Mouse (Mus musculus) adipocyte (in vitro differentiated cells): ENCODE data around the gene Arhgdia.

ENCODE experiments used
- DNase-seq: peaks from one replicate; pipeline ENCODE4 v3.0.0-alpha.2; 2016; ENCODE audit warnings: low spot score

Arhgdia gene

DNA sequence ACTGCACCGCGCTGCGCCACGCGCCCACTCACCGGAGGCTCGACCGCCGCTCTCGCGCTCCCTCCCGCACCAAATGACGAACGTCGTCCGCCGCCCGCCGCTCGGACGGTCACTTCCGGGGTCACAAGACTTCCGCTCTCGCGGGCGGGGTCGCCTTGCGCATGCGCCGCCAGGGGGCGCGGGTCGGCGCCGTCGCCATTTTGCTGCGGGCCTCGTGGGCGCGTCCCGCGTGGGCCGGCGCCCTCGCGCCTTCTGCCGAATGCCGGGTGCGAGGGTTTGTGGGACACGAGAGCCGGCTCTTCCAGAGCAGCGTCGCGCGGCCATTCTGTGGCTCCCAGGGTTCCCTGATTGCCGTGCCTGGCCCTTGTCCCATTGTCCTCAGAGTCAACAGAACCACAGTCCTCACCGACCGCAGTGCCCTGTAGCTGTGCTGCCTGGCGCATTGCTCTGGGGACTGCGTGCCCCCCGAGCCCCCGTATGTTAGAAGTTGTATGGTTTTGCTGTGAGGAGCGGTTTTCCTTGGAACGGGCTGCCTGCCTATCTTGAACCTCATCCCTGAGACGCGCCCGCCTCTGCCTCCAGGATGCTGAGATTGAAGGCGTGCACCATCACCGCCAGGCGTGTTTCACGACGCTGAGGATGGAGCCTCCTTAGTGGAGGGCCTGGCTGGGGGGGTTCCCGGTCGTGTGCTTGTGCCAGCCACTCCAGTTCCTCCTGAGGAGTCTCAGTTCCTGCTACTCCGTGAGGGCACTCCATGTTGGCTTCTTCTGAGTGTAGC is at the start of gene Arhgdia:
TSS of gene Arhgdia (minus strand) at position 135 of the 778 bp plus-strand sequence.
- DNase-seq = peak; percentile 83

DNA sequence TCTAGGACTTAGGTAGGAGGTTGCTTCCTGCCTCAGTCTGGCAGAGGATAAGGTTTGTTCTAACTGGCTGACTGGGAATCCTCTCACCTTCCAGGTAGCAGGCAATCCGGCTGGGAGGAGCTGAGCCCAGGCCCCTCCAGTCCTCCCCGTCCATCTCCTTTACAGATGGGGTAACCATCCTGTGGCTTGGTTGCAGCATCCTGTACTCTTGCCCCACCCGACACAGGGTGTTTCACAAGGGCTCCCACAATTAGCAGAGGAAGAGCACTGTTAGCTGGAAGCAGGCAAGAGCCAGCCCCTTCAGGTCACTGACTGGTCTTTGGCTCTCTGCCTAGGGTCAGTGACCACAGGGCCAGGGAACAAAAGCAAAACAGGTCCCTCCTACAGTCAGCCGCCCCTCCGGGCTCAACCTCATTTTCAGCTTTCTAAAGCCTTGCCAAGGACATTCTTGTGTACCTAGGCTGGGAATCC is 49.0 kb upstream of the Arhgdia start:
- peak; percentile 54 for DNase-seq

DNA sequence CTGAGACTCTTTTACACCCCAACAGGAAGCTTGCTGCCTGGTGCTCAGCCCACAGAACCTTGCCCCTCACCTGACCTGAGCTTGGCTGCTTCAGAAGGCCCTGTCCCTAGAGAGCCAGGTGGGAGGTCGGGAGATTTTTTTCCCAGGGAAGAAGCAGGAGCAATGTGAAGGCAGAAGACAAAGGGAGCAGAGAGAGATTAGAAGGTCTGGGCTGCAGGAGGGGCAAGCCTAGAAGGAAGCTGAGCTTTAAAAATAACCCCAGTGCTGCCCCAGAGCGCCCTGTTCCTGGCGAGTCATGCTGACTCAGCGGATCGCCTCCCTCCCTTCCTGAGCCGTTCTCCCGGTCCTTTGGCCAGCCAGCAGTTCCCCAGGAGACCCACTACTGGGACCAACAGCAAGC is 48.5 kb upstream of the Arhgdia start:
- peak; percentile 48 for DNase-seq

DNA sequence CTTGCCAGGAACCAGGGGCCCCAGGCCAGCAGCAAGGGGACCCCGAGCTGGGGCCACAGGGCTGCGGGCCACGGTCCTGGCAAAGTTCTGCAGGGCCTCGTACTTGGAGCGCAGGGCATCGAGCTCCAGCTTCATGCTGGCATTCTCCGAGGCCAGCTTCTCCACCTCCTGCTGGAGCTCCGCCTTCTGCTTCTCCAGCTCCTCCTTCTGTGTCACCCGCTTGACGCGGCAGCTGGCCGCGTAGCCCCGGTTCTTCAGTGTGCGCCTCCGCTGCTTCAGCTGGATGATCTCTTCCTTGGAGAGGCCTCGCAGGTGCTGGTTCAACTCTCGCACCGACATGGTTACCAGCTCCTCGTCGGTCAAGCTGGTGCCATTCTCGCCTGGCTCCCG is 47.9 kb upstream of the Arhgdia start:
- DNase-seq = no peak

DNA sequence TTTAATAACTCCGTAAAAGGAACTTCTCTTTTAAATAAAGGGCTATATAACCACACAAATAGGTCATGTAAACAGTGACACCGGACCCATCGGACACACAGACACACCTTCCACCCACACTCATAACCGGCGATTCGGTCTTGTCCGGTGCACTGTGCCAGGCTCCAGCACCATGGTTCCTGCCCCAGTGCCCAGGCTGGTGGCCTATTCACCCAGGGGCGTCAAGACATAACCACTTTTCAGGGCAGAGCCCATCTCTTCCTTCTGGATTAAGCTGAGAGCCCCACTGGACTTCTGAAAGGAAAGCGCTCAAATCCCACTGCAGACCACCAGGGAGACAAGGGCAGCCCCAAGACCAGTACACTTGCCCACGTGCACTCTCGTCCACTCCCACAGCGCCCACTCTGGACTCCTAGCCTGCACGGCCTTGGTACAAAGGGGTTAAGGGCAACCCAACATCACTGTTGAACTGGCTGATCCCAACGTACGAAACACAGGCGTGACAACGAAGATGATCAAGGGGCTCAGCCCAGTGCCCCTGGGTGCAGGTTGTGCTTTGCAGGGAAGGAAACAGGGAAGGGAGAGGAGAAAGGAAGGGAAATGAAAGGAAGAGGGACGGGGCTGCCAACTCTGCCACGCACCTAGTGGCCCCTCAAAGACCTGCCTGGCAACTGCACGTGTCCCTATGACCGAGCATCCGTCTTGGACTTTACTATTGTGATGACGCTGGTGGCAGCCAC is 47.3 kb upstream of the Arhgdia start:
- no peak for DNase-seq

DNA sequence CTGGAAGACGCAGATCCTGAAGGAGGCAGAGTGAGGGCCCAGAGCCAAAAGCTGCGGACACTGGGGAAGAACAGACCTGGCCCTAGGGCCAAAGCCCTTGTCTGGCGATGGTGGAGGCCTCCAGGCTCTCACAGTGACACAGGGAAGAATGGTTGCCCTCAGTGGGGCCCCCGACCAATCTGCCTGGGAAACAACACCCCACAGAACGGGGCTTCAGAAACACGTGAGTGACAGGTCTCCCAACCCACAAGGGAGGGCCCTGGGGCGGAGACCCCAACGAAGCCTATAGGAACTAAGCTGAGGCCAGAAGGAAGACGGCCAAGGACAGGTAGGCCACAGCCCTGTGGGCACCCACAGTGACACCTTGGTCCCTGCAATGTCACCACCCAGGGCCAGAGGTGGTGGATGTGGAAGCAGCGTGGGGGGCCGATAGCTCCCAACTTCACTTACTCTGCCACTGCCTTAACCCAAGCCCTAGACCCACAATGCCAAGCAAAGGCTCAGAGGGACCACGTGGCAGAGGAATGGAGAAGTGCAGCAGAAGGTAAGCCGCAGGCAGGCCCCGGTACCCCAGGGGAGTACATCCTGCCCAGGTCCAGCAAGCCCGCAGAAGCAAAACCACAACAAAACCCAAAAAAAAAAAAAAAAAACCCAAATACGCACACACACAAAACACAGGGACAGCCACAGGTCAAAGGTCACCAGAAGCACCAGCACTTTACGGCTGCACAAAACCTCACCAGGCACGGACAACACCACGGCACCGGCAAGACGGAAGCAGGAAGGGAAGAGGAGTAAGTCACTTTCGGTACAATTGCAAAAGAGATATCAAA is 46.3 kb upstream of the Arhgdia start:
- no peak for DNase-seq

DNA sequence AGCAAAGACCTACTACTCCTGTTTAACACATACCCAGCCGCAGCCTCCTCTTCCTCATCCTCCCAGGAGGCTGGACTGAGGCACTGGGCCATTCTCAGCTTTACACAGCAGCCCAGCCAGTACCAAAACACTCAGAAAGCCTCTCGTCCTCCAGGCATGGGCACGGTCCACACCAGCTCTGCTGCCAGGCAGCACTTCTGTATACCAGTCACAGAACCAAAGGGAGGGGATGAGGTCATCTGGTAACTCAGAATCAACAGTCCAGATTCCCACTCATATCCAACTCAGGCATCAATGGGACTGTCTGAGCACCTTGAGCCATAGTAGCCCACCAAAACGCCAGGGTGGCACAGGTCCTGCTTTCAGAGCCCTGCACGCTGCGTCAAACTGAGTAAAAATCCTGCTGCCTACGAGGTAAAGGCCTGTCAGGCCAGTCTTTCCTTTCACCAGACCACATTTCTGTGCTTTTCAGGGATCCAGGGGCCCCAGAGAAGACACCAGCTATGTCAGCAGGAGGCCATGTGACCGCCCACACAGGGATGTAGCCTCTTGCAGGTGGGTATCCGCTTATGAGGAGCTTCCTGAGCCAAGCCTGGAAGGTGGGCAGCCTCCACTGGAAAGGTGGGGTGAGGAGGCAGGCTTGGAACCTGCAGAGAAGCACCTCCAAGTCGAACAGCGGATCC is 45.5 kb upstream of the Arhgdia start:
- no peak for DNase-seq

DNA sequence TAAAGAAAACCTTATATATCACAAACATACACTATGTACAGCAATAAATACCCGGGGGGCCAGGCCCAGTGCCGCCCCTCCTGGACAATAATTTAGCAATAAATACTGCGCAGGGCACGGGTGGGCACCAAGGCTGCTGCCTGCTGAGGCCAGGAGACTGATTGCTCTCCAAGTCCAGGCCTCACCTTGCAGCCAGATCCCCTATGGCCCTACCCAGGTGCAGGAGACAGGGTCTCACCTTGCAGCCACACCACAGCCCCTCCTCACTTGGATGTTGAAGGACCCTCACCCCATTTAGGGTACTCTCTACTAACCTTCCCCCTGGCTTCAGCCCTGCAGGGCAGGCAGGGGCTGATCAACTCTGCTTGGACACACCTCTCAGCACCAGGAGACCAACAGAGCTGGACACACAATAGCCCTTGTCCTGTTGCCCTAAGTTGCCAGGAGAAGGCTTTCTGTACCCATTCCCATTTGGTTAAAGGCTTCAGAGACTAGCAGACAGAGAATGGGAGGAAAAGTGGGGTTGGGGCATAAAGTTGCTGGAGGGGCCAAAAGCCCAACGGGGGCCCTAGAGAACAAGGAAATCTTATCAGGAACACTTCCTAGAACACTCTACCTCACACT is 43.8 kb upstream of the Arhgdia start, which contains the start of gene Sirt7:
TSS of gene Sirt7 (minus strand) at position 89 of the 624 bp plus-strand sequence.
- DNase-seq = peak; percentile 52

DNA sequence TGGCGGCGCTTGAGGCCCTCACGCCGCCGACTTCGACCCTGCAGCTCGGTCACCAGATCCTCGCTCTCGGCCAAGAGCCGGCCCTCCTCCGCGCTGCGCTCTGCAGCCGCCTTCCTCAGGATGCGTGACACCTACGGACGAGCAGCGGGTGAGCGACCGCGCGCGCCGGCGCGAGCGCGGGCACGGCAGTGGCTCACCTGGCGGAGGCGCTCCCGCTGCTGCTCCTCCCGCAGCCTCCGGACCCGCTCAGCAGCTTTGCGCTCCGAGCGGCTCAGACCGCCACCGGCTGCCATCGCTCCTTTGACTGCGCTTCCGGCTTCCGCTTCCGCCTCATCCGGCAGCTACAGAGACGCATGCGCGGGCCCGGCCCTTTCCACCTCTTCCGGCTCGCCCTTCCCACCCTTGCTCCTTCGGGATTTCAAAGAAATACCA is 43.3 kb upstream of the Arhgdia start:
- DNase-seq = peak; percentile 87

DNA sequence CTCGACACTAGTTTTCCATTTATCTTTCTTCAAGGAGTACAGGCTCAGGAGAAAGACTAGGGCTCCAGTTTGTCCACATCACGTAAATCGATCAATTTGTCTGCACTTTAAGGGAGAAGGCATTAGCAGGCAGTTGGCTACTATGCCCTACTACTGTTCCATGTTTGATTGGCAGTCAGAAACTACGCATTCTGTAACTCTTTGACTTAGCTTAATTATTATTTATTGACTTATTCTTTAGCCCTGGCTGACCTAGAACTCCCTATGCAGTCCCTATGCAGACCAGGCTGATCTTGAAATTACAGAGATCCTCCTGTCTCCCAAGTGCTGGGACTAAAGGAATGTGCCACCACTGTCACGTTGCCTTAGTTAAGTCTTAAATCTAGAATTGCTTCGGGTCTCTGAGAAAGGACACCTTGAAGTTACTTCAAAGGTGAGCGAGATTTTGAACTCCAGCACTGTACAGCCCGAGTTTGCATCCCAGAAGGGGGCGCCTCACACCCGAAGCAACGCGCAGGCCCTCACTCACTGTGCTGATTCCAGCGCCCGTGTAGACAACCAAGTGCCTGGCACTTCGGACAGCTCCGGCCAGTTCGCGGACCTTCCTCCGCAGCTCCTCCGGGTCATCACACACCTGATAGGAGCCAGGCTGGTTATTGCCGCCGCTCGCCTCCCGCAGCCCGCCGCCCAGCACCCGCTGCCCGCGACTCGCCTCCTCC is 42.7 kb upstream of the Arhgdia start:
- DNase-seq = peak; percentile 79

DNA sequence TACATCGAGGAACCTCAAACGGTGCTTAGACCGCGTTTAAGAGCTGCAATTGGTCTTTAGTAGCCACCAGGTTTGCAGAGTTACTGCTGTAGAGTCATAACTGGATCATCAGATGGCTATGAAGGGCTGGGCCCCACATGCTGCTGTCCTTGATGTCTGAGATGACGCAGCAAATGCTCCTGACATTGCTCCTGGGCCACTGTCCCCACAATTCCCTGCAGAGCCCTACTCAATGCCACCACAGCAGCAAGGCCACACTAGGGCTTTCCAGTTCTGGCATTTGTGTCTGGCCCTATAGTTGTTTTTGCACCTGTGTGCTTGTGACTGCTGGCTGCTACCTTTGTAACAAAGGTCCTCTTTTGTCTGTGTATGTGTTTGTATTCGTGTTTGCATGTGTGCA is 41.4 kb upstream of the Arhgdia start:
- DNase-seq = no peak

DNA sequence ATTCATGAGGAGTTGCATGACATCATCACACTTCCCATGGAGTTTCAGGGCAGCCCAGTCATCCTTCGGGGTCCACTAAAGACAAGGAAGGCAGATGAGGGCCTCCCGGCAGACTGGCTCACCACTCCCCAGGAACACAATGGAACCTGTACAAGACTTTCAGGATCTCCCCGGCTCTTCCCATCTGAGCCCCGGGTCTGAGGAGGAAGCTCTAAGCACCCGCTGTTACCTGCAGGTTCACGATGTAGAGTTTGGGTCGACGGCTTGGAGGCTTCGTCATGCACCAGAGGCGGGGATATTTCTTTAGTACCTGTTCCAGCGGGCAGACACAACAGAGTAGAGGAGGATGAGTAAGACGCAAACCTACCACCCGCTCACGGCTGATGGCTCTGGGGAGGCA is 38.8 kb upstream of the Arhgdia start:
- no peak for DNase-seq

DNA sequence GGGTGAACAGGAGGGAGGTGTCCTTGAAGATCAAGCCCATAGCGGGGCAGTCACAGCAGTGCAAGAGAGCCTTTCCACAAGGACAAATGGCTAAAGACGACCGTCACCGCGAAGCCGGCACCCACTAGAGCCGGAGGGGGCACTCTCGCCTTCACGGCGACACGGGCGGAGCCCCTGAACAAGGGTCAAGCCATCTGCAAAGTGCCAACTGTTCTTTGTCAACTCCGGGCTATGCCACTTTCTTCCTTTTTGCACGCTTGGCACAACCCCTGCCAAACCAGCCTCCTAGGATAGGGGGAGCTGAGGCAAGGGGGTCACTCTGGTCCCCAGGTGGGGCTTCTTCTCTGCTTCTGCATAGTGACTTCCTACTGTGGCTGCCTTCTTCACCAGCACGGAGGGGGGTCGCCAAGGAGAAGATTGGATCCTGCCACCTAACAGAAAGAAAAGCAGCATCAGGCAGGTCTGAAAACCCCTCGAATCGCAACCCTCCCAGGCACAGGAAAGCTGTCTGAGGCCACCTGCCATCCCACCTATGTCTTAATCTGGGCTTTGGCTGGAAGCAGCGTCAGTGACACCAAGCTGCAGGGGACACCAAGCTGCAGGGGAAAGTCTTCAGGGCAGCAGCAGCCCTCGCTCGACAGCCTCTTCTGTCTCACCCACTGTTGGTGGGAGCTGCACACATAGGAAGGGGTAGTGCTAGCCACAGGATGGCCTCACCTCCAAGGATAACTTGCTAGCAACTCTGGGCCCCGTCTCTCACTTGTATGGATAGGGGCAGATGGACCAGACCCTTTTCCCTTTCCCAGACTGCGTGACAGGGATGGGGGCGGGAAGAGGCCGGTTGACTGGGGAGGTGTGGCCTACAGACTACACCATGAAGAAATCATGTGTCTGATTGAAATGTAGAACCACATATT is 37.5 kb upstream of the Arhgdia start:
- no peak for DNase-seq

DNA sequence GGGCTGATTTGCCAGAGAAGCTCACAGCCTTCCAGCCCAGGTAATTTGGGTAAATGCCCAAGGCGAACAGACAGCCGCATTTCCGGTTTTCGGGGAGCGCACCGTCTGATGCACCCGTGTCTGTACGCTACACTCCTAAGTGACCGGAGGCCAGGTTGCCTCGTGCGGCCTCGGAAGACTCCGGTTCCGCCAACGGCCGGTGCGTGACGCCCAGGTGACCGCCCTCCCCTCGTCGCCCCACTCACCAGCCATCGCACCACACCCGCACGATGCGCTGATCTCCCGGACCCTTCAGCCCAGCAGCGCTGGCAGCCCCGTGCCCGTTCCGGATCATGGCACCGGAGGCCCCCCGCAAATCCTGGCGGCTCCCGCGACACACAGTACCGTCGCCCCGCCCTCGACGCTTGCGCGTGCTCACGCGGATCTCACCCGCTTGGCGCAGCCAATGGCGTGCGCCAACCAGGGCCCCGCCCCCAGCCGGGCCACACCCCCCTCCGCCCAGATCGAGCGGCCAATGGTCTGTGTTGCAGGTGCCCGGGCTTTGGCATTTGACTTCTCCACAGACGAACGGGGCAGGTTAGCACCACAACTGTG is 36.2 kb upstream of the Arhgdia start, which contains the start of gene Pcyt2:
TSS of gene Pcyt2 (minus strand) at position 418 of the 594 bp plus-strand sequence.
- peak; percentile 85 for DNase-seq

DNA sequence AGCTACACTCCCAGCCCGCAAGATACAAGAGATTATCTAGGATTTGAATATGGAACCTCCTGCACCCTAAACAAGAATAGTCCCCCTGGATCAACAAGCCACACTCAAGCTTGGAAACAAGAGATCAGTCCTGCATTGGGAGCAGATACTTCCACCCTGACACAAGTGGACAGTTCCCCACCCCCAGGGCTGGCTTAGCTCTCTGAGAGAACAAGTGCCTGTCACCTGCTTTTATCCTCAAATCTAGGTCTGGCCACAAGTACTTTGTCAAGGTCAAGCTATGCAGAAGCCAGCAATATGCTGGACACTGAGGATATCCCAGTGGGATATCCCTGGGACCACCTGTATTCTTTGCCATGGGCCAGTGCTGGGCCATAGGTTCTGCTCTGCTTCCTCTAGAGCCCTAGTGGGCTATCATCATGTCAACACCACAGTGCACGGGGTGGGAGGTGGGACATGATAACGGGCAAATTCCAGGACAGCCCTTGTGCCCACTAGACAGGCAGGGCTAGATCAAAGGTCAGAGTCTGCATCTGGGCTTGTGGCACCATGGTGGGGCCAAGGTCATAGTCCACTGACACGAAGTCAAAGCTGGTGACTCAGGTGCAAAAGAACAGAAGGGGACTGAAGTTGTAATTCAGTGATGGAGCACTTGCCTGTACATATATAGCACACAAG is 35.3 kb upstream of the Arhgdia start:
- no peak for DNase-seq

DNA sequence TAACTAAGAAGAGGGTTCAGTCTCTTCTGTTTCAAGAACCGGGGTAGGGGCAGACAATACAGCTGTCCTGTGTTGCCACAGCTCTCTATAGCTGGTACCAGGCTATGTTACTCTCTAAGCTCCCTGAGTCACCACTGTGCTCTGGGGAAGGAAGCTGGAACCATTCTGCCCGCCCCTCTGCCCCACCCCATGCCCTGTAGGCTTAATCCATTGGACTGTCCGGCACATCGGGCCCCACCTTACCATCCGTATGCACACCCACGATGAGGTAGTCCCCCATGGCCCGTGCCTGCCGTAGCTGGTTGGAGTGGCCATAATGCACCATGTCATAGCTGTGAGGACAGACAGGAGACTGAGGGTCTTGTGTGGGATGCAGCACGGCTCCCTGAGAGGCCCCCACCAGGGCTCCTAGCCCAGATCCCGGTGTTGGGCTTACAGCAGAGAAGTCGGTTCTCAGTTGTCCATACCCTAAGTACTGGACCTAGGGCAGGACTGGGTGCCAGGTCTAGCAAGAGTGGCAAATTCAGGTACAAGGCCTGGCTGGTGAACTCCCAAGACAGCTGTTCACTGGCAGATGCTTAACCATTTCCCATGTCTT is 34.3 kb upstream of the Arhgdia start:
- DNase-seq = no peak

DNA sequence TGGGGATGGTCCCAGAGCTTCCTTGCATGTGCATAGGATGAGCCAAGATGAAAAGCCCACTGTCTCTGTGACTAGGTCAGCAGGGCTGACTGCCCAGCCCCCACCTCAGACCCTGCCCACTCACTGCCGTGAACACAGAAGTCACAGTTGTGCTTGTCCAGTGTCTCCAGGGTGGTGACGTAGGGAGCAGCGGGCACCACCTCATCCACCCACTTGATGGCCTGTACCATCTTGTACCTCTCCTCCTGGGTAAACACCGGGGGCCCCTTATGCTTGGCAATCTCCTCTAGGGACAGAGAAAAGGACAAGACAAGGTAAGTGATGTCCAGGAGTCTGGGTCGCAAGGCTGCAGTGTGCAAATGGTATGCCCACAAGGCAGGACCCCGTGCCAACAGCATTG is 33.7 kb upstream of the Arhgdia start:
- DNase-seq = no peak

DNA sequence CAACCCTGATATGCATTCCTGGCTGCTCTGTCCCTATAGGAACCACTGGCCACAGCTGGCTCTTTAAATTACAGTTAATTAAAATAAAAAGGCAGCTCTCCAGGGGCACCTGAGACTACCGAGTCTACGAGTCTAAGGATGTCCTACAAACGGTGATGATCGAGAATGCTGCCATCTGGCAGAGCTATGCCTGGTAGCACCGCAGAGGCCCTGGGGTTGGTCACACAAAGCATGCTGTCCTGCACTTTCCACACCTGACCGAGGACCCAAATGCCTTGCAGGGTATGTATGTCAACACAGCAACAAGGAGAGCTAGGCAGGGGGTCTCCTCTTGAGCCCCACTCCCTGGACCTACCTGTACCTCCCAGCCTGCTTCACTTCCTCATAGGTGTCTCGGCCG is 32.6 kb upstream of the Arhgdia start:
- DNase-seq = no peak
